Mouse (Mus musculus) testis, postnatal 10 days (tissue): ENCODE results near the gene Pdzd4.

Experiments used
- DNase-seq: peaks from one replicate; pipeline ENCODE4 v3.0.0; 2021; ENCODE audit warnings: low spot score

Pdzd4 gene

DNA sequence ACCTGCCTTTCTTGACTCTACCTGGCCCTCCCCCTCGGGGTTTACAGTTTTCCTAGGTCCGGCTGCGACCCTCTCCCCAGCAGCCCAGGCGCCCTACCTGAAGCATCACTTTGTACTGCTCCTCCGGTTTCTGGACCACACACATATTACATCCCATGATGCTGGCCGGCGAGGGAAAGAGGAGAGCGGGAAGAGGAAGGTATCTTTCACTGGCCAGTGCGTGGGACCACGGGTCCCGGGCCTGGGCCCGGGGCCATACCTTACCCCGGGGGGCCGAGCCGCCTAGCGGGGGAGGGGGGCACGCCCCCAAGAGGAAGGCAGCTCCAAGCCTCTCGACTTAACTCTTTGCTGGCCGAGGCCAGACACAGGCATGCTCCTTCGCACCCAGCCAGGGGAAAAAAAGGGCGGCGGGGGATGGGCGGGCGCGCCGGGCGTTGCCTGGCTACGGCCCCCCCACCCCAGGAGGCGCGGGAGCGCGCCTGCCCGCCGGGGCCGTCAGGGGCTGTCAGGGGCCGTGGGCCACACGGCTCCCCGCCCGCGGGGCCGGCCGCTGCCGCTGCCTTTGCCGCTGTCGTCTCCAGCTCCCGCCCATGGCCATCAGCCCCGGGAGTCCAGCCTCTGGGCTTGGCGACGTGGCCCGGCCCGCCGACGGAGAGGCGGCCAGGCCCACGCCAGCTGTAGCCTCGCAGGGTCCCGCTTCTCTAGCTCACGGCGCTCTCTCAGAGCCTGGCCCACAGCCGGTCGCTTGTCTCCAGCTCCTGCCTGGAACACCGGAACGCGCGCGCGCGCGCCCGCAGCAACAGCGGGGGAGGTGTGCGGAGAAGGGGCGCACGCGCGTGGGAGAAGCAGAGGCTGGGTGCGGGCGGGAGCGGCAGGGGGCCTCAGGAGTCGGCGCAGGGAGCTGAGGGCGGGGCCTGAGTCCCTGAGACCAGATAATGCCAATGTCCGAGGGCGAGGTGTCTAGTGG, at the start of gene Pdzd4:
TSS of gene Pdzd4 (minus strand) at position 785 of the 967 bp plus-strand sequence.
- peak; percentile 77 for DNase-seq

DNA sequence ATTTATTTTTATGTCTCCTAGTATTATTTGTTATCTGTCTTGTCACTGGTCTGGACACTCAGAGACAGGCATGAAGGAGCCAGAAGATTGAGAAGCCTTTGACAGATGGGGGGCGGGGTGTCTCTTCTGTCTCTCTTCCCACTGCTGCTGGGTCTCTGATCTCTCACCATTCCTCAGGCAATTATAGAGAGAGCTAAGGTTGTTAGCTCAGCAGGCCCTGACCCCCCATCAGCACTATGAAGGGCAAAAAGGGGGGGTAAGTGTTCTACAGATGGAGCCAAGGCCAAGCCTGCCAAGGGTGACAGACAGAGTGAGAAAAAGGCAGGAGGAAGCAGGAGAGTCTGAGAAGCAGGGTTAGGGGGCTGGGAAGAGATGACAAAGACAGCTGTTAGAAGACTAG, 47.2 kb upstream of the Pdzd4 start:
- DNase-seq, result no peak

DNA sequence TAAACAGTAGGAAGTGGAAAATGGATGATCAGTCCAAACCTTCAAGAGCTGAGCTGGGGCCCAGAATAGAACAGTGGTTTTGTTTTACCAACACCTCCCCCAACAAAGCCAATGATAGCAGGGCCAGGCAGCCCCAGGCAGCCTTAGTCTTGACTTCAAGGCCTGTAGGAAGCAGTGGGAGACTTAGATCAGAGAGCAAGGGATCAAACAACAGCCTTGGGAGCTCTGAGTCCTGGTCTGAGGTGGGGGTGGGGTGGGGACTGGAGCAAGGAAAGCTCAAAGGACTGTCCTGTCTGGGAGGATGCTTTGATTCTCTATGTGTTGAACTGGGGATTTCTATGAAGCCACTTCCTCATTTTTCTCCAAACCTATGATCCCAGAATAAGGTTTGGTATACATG, 46.7 kb upstream of the Pdzd4 start:
- no peak for DNase-seq

DNA sequence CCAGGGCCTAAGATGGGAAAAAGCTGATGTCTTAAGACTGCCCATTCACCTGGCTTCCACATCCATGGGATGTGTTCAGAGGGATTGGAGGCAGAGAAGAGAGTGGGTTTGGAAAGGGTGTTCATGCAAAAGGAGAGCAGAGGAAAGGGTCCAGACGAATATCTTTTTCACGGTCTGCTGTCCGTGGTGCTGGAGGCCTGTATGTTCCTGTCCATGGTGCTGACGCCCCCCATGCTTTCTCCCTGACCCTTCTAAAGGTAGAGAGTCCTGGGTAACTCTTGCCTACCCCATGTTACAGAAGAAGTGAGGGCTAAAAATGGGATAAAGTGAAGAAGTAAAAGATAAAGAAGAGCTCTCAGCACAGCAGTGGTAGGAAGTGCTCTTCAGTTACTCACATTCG, 44.6 kb upstream of the Pdzd4 start:
- DNase-seq, result peak; percentile 72

DNA sequence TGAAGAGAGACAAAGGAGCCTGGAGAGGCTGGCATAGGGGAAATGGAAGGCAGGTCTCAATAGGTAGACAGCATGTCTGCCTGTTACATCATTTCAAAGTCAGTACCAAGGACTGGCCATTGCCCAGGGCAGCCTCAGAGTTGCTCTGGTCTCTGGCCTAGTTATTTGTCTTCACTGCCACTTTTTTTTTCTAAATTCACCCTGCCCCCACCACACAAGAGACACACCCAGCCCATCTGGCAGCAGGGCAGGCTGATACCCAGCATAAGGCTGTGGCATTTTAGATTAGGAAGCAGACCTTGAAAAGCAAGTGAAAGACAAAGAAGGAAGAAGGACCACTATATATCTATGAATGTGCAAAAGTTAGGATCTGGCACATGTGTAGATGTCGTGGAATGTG, 43.1 kb upstream of the Pdzd4 start:
- DNase-seq, result no peak

DNA sequence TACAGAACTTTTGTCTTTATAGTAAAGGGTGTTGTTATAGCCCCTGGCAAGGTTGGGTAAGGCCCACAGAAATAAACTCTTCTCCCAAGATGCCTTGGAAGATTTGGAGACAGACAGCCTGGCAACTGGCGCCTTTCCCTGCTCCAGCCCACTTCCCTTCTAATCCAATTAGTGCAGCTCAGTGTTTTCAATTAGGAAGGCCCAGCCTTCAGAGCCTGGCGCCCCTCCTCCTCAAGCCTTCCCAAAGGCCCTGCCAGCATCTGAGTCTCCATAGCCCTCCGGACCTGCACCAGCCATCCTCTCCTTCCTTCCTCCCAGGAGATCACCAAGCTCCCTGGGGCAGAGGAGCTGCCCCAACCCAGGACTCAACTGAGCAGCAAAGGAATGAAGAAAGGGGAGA, 42.5 kb upstream of the Pdzd4 start:
- DNase-seq, result no peak

DNA sequence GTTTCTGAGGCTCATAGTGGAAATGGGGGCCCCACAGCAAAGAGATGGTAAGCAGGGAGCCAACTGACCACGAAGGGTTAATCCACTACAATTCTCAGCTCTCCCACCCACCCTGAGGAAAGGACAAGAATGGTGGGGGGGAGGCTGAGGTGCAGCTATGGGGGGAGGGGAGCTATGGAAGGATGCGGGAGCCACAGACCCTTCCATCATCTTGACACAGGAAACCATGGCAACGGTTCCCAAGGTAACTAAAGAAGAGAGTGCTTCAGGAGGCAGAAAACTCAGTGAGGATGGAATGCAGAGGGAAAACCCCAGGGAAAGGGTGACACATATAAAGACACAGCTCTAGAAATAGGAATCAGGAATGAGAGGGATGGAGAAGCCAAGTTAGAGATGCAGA, 39.9 kb upstream of the Pdzd4 start:
- DNase-seq, result no peak

DNA sequence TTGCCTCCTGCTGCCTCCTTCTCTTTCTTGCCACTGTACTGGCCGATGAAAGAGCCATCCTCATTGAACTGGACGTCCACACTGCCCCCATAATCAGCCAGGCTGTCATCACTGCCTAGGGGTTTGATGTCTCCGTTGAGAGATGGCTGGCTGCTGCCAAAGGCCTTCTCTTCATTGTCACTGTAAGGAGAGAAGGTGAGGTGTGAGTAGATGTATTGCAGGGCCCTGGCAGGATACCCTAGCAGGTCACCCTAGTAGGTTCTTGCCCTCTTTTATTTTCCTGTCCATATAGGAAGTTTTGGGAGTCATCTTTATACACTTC, 30.3 kb upstream of the Pdzd4 start:
- no peak for DNase-seq

DNA sequence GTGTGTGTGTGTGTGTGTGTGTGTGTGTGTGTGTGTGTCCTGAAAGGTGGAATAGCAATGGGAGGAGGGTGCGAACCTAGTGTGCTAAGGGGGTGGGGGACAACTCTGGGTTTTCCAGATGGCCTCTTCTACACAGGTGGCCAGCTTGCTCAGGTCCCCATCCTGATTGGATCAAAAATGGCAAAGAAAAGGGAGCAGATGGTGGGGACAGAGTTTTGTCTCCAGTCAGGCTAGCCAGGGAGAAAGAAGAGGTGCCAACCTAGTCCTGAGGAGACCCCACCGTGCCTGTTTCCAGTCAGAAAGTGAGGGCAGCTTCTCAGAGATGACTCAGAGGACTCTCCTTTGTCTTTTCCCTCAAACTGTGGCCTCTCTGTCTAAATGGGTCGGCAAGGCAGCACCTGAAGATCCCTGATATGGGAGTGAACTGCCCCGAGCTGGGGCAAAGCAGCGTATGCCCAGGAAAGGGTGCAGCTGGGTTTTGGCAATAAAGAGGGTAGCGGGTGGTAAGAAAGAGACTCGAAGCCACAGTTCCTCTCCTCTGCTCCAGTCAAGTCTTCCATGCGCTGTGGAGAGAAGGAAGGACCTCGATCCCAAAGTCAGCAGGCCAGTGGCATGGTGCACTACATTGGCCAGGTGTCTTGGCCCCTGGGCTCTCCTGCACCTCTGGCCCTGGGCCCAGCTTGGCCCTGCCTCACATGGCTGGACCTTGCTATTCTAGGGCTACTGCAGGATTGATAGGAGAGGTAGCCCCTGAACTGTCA, 29.7 kb upstream of the Pdzd4 start:
- DNase-seq, result no peak

DNA sequence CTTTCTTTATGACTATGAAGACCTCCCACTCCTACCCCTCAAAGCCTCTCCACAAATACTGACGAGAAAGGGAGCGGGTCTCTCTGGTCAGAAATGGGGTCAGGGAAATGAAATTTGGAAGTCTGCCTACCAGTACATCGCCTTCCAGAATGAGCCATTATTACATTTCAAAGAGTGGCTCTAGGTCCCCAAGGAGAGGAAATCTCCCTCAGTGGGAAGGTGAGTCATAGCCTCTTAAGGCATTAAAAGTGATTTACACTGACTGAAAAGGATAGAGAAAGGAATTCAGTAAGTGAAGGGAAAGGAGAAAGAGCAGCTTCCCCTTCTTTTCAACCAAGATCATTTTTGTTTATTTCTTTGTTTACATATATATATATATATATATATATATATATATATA, 11.9 kb upstream of the Pdzd4 start:
- no peak for DNase-seq

DNA sequence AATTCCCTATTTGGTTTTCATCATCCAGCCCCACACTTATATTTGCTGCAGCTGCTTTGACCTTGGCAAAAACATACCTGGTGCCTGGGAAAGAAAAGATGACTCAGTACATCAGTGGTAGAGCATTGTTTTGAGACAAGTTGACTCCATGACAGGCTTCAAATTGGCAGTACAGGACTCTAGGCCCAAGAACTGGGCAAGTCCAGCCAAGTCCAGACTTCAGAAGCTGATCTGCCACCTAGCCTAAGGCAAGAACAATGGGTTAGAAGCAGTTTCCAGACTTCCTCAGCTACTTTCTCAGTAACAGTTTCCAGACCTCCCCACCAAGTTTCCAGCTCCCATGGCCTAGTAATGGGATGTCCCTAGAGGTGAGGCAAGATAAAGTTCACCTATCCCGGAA, 11.0 kb upstream of the Pdzd4 start:
- DNase-seq, result no peak

DNA sequence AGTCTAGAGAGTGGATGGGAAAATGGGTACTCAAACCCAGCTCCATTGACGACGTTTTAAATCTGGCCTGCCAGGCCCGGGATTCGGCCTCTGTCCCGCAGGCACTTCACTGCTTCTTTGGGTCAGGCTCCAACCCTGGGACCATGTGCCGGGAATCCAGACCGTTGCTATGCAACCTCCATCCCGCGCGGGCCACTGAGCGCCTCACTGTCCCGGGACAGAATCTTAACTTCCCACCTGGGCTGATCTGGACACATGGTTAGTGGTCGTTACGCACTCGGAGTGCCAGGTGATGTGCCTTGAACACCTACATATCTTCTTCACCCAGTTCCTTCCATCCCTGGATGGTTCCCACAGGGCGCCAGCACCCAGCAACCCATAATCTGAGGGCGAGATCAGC, 1.0 kb downstream of the Pdzd4 start:
- no peak for DNase-seq

DNA sequence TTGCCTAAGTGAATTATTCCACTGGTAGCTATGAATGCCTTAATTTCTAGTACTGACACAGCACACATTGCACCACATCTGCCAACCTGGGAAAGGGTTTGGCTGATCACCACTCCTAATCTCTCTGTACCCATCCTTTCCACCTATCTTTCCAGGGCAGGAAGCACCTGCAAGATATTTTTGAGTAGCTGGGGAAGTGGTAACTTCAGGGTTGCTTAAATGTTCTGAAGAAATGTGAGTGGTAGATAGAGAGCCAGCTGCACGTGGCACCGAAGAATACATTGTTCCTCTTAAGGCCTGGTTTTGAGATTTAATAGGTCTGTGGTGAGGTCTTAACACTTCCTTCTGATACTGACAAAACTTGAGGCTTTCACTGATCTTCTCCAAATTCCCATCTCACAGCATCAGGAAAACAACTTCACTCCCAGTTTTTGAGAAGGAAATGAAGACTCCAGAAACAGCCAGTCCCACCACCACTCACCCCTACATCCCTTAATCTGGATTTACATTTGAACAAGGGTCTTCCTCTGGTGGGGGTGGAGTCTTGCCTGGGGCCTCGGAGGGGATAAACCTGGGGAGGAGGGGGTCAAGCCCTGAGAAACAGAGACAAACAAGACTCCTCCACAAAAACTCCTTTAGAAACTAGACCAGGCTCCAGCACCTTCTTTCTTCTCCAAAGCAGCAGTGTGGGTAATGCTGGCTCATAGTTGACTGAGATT, 8.0 kb downstream of the Pdzd4 start:
- DNase-seq, result no peak

DNA sequence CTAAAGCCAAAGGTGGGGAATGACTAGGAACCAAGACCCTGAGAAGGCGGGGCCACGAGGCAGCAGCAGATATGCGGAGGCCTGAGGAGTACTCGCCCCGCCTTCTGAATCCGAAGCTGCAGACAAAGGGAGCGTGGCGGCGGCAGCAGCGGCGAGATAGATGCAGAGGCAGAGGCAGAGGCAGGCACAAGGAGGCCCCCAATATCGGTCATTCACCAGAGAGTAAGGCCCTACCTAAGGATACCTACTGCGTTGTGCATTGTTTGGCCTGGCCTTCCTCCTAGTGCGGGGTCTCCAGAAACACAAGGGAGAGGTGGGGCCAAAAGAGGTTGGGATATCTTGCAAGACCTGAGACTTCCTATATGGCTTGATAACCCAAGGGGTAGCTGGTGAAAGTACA, 9.7 kb downstream of the Pdzd4 start:
- no peak for DNase-seq

DNA sequence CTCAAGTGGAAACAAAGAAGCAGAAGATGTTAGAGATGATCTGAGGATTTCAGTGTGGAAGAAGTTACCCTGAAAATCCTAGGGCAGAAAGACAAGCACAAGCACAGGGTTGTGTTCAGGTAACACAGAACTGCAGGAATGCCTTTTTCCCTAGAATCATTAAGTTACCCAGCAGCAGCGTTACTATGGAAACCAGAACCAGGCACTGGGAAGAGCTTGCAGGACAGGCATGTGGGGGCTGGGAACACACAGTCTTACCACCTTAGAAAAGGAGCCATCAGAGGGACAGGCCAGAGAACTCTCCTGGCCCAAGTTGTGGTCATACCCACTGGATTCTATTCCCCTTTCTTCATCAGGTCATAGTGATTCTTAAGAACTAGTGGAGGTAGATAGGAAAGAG, 19.0 kb downstream of the Pdzd4 start:
- DNase-seq, result no peak

DNA sequence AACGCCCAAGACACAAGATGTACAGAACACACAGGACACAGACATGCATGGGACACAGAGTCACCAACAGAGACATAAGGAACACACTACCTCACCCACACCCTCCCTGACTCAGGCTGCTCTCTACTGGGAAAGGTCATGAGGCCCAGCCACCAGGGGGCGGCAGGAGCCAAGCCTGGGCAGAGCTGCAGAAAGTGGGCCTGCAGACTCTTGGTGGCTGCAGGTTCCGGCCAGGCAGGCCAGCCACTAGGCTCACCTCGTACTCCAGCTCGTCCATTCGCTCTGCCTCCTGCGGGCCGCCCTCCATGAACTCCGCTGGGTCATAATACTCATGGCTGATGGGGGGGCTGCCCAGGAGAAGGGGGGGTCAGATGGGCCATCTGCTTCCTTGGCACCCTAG, 26.3 kb downstream of the Pdzd4 start:
- DNase-seq, result peak; percentile 79

DNA sequence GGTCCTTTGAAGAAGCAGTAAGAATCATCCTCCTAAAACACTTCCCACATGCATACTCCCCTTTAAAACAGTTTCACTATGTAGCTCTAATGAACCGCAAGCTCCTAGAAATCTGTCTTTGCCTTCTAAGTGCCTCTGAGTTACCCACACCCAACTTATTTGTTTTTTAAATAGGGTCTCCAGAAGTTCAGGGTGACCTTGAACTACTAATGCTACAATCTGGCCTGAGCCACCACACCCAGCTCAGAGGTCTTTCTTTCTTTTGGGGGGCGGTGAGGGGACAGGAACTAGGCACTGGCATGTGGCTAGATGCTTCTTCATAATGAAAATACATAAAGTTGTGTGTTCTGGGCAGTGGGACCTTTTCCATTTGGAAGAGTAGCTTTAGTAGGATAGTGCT, 27.3 kb downstream of the Pdzd4 start:
- DNase-seq, result no peak

DNA sequence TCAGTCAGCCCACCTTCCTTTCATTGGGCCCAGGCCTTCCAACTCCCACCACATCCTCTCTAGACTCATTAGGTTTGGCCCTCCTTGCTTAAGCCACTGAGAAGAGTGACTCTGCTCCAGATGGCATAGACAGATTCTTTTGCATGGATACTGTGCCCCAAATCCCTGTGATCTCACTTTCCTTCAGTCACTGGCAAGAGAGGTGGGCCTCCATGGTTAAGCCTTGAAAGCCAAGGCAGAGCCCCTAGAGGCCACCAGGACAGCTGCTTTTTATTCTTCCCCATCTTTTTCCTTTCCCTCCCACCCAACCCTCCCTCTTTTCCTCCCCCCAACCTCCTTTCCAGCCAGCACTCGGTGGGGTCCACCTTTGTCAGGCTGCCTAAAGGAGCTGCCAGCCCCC, 31.3 kb downstream of the Pdzd4 start:
- DNase-seq, result no peak

DNA sequence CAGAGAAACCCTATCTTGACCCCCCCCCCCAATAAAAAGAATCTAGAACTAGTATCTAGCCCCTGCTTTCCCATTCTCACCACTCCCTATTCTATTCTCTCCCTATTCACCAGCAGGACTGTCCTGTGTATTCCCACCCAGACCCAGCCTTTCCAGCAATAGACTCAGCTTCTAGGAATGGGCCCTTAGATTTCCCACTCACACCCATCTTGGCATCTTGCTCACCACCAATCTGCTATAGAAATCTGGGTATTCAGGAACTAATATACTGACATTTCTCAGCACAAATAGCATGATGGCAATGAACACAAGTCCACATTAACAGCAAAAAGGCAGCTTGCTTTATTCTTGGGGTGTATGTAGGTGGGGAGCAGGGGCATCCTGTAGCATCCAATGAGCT, 31.7 kb downstream of the Pdzd4 start:
- no peak for DNase-seq

DNA sequence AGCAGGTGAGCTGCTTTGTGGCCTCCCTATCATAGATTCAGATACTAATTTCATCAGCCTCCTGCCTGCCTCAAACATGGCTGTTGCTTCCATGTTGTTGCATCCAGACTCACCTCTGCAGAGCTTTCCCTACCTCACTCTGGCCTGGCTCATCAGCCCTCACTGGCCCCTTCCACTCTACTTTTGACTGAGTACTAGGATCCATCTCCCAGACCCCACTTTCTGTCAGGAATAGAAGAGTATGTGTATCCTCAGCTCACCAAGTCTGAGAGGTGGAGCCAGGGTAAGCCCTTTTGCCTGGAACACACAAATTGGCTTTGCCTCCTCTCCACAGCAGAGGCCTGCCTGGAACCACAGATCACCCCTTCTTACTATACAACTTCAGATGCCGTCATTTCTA, 36.3 kb downstream of the Pdzd4 start:
- DNase-seq, result no peak

DNA sequence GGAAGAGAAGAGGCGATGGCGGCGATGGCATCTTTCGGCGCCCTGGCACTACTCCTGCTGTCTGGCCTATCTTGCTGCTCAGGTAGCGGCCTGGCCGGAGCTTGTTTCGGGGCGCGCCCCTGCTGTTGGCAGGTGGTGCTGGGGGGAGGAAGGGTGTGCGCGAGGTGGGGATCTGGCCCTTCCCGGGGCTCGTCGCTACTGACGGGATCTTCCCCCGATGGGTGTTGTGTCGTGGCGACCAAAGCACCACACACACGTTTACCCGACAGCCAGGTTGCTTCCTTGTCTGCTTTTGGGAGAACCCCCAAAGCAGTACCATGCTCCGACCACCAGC, 37.6 kb downstream of the Pdzd4 start:
- no peak for DNase-seq

DNA sequence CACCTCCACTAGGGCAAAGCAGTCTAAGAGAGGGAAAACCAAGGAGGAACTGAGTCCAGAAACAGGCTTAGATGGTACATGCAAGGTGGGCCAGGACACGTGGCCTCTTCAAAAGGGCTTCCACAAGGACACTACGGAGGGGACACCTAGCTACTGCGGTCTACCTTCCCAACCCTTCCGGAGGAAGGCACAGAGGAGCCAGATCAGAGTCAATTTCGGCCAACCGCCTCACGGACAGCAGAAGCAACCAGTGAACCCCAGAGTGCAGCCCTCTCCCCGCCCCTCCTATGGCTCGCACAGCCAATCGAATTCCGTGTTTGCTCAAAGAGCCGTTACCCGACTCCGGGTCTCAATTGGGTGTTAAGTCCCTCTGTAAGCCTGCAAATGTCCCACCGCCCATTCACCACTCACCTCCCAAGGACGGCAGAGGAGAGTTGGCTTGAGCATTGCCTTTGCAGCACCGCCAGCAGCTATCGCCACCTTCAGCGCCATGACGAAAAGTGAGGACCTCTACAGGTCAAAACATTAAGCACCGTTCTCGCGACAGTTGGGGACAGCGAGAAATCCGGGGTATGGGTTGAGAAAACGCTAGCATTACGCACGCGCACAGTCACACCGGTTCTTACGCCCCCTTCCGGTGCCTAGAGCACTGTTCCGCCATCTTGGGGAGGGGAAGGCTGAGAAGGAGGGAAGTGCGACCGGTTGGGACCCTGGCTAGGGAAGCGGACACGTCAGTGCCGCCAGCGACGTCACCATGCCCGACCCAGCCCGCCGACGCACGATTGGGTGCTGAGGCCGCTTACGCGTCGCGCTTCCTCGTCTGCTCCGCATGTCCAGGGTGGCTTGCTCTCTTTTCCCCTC, 38.2 kb downstream of the Pdzd4 start, which contains the start of the genes Idh3g and Ssr4:
TSS of gene Idh3g (minus strand) at position 534 of the 861 bp plus-strand sequence.
TSS of gene Ssr4 (plus strand) at position 665 of the 861 bp plus-strand sequence.
- peak; percentile 88 for DNase-seq
